Mouse (Mus musculus) CH12F3 (cell line): ENCODE data around the gene Trpm5.

Experiments used
- in situ Hi-C: fragments of 300-500 bp; cut with MboI; formaldehyde crosslinking; loops from 2 replicates; pipeline ENCODE4 v1.14.3; 2020; ENCODE audit warnings: low sequenced_read_pairs

Trpm5 gene

DNA sequence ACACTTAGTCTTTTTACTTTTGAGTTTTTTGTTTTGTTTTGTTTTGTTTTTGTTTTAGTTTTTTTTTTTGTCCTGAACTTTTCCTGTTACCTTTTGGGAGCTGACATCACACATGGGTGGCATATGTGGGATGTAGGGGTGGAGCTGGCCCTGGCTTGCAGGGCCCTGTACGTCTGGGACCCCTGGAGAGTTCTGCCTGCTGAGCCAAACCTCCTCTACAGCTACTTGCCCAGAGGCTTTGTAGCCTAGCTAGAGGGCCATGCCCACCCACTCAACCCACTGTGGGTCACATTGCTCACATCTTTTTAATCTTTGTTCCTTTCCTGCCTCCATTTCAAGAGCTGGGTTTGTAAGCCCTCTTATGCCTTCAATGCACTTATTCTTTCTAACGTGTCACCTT is 27.0 kb downstream of the Trpm5 start:
- in situ Hi-C loops, result loop anchor here (5.0 kb wide), 1 partner anchor 60 kb away; the partner anchor contains the start of gene Tspan32

DNA sequence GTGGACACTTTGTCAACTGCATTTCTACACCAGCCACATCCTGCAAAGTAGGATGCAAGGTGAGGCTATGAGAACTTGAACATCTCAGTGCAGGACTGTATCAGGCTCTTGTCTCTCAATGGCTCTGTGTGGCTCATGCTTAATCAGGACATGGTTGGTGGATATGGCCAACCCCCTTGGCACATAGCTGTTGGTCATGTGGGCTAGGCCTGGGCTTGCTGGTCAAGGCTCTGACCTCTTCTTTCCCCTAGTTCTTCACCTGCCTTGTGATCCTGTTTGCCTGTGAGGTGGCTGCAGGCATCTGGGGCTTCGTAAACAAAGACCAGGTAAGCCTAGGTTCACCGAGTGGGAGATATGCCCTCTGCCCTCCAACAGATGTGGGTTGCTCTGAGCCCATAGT is 28.8 kb downstream of the Trpm5 start:
- in situ Hi-C loops, result loop anchor here (5.0 kb wide), 1 partner anchor 58 kb away; the partner anchor contains the start of gene Tspan32

DNA sequence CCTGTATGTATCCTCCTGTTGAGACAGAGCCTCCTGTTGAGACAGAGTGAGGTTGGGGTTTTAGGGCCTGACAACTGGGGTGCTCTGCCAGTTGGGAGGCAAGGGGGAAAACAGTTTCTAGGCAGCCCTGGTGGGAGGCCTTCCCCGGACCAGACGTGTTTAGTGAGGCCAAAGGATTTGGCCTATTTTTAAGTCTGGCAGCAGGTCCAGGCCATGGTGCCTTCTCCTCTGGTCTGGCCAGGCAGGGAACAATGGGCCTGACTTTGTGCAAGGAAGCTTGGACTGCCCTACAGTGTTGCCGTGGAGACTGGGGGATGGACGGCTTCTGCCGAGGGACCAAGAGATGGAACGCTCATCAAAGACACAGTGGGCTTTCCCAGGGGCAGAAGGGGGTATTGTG is 30.2 kb downstream of the Trpm5 start:
- in situ Hi-C loops, result no loop called here

DNA sequence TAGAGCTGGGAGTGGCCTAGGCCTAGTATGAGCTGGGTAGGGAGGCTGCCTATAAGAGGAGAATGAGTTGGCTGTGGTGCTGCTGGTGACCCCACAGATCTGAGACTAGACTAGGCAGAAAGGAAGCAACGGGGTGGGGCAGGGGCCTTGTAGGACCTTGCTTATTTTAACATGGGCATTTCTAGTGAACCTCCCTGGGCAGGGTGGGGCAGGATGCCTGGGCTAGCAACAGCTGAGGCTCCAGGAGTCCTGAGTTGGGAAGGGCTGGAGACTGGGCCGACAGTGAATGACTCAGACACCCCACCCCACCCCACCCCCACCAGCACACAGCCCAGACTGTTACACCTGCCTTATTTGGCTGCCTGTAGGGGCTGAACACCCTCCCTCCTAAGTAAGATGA is 31.7 kb downstream of the Trpm5 start:
- in situ Hi-C loops, result no loop called here

DNA sequence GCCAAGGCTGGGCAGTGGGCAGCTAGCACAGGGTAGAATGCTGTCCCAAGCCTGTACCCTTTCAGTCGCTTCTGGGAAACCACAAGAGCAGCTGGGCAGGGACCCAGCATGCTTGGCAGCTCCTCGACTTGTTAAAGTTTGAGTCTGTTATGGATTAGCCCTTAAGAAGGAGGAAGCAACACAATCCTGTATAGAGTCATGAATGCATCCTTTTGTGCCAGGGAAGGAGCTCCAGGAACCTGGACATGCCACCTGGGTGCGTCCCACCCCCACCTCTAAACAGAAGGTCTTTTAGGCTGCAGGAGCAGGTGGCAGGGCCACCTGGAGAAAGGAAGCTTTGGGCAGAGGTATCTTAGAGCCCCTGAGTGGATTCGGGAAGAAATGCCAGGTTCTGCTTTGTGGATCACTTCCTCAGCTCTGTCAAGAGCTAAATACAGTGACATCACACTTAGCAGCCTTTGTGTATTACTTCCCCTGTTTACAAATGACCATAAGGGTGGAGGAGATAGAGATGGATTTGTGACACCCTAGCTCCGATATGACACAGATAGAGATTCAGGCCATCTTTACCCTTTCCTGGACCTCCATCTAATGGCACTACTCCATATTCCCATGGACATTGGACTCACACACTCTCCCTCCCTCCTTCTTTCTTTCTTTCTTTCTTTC is 35.1 kb downstream of the Trpm5 start:
- in situ Hi-C loops, result no loop called here

DNA sequence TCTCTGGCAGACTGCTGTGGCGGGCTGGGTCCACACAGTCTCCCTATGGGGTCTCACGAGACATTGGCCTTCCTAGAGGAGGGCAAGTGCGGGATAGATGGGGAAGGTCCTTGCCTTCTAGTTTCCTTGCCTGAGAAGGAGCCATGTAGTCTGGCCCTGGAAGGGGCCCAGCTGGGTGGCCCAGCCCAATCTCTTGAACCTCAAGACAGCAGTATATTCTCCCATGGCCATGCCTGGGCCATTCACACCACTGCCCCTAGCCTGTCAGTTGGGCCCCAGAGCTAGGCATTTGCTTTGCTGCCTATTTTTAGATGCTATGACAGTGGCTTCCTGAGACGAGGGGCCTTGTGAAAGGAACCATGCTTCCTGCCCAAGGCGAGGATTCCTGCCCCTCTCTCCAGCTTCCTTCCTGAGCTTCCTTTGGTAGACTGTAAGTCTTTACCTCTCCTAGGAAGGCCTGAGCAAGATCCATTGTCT is 36.2 kb downstream of the Trpm5 start:
- in situ Hi-C loops, result no loop called here

DNA sequence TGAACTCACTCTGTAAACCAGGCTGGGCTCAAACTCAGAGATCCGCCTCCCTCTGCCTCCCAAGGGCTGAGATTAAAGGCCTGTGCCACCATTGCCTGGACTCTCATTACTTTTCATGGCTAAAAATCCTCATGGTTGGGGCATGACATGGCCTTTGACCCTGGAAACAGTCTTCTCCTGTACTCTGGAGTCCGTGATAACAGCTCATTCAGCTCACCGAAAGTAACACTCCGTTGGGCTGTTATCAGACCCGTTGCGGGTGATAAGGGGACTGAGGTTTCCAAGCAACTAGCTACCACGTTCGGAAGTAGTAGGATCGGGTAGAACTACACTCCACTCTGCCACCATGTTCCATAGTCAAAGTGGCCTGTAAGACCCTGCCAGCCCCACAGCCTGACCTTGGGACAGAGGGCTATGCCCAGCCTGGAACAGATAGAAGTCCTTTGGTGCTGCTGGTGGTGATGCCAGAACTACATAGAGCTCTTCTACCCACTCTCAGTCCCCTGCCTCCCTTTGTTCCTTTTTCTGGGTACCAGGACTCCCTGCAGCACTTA is 36.7 kb downstream of the Trpm5 start:
- in situ Hi-C loops, result no loop called here

DNA sequence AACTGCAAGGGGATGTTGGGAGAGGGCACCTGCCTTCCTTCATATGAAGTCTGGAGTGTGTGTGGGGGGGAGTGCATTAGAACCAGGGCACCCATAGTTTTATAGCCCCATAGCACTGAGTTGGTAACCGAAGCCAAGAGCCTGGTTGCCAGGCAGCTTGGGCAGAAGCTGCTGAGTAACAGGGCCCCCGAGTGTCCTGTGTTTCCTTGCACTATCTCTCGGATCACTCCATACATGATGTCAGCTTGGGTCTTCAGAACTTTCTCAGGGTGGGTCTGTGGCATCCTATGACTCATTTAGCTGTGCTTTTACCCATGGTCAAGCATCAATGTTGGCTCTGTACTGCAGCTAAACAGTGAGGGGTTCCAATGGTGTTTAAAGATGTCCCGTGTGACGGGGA is 37.4 kb downstream of the Trpm5 start:
- in situ Hi-C loops, result no loop called here

DNA sequence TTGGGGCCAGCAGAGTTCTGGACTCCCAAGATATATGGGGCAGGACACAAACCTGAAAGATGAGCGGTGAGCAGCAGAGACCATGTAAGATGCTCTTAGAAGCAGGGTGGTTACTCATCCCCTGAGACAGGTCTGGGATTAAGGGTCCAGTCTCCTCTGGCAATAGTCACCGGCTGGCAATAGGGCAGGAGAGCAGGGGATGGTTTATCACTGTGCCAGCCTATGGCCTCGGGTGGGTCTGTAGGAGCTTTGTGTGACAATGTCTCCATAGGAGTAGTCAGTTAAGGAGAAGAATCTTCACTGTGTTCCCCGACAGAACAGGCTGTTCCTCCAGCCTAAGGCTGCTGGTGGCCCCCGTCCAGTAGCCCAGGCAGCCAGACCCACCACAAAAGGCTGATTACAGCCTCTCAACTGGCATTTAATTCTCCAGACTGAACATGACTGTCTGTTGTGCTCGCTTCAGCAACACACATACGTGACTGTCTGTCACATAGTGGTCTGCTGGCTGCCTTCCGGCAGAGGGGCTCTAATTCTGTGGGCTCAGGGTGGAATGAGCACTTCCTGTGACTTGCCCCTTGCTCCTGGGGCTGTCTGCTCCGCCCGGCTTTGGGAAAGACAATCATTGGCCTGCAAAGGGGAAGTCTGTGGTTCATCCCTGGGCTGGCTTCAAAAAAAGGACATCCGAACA is 38.8 kb downstream of the Trpm5 start:
- in situ Hi-C loops, result no loop called here

DNA sequence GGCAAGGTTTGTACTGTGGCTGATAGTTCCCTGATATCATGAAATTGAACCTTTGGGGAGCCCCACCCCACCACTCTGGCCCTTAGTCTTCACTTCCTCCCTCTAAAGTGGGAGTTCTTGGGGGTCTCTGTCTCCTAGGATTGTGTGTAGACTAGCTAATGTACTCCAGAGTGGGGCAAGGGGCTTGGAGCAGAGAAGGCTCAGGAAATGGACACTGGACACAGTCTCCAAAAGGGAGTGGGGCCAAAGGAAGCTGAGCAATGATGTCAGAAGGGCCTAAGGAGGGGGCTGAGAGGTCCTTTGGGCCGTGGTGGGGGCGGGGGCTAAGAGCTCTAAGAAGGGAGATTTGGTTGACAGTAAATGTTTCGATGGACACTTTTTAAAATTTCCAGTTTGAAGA is 39.4 kb downstream of the Trpm5 start:
- in situ Hi-C loops, result no loop called here

DNA sequence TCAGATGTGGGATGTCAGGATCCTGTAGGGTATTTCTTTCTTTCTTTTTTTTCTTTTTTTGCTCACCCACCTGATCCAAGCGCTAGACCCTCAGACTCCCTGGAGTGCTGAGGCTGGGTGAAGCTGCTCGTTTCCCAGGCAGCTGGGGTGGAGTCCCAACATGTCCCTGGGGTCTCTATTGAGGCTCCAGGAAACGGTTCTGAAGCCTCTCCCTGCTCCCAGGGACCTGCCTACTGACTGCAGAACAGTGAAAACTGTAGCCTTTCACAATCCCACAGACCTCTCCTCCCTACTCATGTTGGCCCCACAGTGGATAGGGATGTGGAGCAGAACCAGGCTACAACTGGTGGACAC is 39.9 kb downstream of the Trpm5 start:
- in situ Hi-C loops, result no loop called here

DNA sequence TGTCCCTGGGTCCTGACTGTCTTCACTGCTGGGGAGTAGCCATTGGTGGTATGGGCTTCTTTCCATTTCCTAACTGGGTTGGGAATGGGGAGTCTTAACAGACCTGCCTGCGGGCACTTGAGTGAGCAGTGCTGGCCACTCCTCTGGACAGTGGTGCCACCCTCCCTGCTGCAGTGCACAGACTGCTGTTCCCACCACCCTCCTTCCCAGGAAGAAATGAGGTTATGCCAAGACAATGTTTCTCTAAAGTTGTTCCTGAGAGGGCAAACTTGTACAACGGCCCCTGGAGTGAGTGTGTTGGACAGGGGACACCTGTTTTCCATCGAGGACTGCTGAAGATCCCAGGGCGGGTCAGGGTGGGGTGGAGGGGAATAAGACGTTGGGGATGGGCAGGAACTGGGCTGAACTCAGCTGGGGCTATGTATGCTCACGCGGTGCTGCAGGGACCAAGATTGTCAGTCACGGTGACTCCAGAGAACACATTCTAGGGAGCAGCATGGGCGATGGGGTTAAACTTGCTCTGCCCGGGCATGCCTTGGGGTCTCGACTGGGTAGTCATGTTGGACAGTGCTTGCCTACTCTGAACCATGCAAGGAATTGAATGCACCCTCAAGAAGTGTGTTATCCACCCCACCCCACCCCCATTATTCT is 40.4 kb downstream of the Trpm5 start:
- in situ Hi-C loops, result no loop called here

DNA sequence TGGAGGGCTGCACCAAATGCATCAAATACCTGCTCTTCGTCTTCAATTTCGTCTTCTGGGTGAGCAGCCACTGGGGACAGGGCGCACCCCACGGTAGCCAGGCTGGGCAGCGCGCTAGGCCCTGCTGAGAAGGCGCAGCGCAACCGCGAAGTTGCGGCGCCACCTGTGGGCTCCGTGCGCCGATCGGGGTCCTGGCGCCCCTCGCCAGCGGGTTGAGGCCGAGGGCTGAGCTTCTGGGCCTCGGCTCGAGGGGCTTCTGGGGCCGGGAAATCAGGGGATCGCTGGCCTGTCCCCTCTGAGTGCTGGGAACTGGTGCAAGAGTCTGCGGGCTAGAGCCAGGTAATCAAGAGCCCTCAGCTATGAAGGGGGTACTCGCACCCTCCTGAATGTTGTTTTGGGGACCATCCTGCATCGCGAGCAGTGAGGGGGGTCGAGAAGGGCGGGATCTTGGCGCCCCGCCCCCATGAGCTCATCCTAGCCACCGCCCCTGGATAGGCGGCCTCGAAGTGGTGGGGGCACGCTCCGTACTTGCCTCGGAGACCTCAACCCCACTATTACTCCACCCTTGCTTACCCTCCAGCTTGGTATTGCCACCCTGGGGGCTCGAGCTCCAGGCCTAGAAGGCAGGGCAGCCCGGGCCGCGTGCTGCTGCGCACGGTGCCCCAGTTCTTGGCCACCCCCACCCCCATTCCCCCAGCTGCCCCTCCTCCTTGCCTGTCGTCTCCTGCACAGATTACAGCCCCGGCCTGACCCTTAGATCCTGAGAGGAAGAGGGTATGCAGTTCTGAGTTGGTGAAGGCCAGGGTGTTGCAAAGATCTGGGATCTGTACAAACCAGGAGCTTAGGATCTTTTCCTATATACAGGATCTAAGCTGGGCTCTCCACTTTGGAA is 41.2 kb downstream of the Trpm5 start:
- in situ Hi-C loops, result no loop called here

DNA sequence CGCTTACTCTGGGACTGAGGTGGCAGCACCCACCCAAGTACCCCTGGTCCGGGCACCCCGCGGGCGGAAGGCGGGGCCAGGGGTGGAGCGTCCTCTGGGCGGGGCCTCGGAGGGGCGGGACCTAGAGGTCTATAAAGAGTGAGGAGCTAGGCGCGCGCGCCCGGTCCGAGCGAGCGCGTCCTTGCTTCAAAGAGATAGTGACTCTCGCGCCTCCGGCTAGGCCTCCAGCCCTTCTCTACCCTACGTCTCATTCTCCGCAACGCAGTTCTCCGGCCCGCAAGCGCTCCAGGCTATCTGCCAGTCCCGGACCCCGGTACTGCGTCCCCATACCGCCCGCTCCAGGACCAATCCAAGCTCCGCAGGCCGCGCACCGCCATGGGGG is 41.8 kb downstream of the Trpm5 start, which contains the start of gene Cd81:
Gene Cd81 (plus strand): TSS at position 114 of the 382 bp plus-strand sequence.
- in situ Hi-C loops, result no loop called here

DNA sequence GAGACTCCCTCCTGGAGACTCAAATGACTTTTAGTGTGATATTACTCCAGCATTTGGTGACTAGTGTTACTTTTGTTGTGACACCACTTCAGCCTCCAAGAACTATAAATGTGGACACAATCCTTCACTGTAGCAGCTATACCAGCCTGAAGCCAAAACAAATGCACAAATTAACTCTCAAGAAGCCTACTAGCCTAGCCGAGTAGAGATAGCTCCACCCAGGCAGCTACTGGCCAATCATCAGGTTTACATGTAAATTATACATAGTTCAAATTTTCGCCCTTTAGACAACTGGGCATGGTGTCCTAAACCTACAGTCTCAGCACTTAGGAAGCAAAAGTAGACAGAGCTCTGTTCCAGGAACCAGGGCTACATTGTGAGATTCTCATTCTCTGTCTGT is 43.1 kb downstream of the Trpm5 start:
- in situ Hi-C loops, result no loop called here

DNA sequence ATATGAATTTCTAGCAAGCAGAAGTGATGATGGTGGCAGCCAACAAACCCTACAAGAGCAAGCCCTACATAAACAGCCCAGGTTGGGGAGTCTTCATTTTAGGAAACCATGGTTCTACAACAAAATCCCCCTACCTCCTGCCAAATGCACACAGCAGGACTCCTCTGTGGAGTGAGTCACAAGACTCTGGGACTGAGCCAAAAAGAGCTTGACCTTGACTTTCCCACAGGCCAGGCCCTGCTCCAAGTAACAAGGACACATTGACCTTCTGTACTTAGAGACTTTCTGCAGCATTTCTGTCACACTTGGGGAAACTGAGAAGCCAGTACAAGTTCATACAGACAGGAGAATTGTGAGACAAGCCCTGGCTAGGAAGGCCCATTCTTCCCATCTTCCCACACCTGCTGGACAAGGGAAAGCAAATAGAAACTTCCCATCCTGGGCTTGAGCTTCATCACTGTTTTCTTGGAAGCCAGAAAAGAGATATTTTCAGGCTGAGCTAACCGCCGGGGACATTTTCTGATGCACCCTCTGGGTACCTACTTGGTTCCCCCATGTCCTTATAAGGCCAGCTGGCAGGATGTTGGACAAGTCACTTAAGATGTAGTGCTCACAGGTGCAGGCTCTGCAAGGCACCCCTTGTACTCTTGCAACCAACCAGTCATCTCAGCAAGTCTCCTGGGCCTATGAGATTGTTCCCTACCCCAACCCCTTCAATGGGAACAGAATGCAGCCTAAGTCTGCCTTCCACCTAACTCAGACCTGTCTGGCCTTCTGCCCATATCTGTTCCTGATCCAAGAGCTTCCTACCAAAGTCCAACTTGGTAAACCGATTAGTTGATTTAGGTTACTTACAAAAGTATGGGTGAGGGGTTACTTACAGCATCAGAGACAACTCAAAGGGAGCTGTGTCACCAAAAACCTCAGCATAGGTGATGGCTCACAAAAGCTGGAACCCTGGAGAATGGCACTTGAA is 44.3 kb downstream of the Trpm5 start:
- in situ Hi-C loops, result no loop called here

DNA sequence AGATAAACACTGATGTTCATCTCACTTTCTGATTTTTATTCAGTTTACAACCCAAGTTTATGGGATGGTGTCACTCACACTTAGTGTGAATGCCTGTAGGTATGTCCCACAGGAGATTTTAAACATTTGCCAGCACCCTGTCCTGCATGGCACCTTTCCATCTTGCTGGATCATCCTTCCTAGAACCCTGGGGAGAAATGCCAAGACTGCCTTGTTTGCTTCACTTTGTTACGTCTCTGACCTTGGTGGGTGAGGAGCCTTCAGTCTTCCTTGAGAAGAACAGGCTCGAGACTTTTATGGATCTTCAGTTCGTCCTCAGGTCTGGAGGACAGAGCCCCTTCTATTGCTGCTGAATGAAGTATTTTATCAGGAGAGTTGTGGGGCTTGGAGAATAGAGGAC is 45.1 kb downstream of the Trpm5 start:
- in situ Hi-C loops, result no loop called here

DNA sequence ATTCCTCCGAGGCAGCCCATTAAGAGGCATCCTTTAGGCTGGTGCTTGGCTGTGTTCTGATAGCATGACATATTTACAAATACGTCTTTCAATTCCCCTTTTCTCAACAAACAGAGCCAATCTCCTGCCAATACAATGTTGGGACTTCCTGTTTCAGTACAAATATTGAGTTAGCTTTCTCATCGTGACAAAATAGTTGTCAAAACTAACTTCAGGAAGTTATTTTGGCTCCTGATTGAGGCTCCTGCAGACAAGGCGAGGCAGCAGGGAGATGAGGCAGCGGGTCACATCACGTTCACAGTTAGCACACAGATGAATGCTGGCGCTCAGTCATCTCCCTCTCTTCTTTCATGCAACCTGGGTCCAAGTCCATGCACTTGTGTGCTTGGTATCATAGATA is 48.1 kb downstream of the Trpm5 start:
- in situ Hi-C loops, result no loop called here

DNA sequence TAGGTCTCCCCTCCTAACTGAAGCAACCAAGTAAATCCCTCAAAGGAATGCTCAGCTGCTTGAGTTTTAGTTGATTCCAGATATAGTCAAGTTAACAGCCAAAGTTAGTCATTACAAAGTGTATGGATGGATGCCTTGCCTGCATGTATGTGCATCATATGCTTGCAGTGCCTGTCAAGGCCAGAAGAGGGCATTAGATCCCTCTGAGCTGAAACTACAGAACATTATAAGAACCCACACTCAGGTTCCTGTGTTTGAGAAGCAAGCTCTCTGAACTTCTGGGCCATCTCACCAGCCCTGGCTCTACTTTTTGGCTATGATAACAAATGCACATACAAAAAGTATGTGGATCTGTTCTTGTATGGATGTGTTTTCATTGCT is 49.6 kb downstream of the Trpm5 start:
- in situ Hi-C loops, result no loop called here
